Mouse (Mus musculus) kidney, postnatal 10 days (tissue): ENCODE measurements around the gene Hoxd13.
A peak's percentile ranks its signal among the peaks of the same experiment; 100 is the strongest.

Experiments
- DNase-seq: peaks from one replicate; pipeline ENCODE4 v3.0.0; 2021; ENCODE audit warnings: mixed read lengths

Gene Hoxd13

DNA sequence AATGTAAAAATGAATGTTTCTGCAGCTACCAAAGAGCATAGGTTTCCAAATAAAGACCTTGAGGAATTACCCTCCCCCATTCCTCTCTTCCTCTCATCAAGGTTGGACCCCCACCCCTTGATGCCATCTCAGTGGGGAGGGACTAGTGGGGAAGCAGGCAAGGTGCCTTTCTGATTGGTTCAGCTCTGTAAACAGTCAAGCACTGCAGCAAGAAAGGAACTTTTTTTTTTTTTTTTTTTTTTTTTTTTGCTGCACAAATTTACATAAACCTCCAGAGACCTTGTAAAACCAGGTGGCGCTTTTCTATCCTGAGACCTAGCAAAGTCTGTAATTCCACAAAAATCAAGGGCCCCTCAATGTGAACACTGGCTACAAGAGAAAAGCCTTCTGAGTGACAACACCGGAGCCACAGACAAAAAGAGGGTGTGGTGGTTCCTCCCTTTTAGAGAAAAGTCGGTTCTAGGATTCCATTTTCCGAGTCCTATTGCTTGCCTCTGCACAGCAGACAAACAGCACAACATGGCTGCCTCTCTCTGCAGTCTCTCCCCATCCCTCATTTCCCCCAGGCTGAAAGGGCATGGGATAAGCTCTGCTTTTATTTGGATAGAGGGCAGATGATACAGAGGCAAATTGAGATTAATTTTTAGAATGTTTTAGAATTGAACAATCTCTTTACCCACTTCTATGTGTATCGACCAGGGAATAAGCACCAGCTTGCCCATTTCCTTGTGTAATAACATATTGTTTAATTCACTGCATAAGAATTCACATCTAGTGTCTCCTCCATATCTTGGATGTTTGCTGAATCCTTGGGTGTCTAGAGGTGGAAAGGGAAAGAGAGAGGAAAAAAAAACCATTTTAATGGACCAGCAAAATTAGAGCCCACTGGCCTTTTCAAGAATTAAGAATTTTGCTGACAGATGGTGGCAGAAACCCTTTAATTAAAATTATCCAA lies 41.6 kb downstream of the Hoxd13 start:
- no peak for DNase-seq

DNA sequence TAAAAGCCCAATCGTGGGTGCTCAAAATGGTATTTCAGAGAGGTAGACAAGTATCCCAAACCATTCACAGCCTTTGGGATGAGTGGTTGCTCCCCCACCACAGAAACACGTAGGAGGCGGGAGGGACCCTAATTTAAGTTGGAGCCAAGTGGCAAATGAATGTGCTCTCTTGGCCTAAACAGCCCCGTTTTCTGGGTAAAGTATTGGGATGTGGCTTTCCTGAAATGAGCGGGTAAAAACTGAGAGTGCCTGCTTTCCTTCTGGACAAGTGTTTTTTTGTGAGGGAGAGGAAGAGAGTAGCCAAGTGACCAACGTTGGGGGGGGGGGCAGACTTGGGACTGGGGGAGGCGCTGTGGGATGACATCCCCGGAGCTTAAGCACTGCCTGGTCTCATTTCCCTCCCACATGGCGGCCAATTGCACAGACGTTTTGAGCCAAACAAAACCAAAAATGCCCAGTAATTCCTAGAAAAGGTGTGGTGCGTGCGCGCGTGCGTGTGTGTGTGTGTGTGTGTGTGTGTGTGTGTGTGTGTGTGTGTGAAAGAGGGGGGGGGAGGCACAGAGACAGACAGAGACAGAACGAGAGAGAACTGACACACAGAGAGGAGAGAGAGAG lies 42.9 kb downstream of the Hoxd13 start:
- DNase-seq, result peak; percentile 65

DNA sequence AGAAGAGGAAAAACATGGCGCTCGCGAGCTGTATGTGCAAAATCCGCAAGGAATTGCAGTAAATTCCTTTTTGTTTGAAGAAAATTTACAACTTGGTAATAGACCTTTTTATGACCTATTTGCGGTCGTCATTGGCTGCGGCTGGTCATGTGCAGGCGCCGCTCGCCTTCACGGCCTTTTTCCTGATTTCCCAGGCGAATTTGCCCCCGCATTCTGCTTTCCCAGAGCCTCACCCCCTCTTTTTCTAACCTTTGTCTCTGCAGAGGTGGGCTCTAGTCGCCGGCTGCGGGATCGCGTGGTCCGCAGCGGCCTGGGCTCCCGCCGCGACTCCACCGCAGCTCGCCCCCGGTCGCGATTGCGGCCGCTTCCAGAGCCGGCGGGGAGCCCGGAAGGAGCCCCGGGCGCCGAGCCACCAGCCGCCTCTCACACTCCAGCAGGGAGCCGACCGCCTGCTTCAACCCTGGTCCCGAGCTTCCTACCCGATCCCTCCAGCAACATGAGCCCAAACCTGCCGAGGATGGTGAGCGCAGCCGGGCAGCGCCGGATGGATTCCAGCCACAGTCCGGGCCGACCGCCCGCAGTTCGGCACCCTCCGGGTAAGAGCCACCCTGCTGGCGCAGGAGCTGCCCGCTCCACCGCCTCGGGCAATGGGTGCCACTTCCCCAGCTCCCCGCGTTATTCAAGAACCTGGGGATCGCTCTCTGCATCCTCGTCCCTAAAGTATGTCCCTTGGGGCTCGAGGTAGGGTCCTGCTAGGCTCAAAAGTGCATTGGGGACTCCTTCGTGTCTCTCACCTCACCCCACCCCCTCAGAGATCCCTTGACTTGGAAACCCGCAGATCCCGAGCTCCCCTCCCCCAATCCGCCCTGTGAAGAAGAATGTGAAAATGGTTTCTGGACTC lies 43.9 kb downstream of the Hoxd13 start, which contains the start of the genes Hoxd3 and Hoxd4:
Gene Hoxd3, plus strand, starts transcription at position 207 of the 901 bp plus-strand sequence.
Gene Hoxd4, plus strand, starts transcription at position 209 of the 901 bp plus-strand sequence.
- DNase-seq, result peak; percentile 83

DNA sequence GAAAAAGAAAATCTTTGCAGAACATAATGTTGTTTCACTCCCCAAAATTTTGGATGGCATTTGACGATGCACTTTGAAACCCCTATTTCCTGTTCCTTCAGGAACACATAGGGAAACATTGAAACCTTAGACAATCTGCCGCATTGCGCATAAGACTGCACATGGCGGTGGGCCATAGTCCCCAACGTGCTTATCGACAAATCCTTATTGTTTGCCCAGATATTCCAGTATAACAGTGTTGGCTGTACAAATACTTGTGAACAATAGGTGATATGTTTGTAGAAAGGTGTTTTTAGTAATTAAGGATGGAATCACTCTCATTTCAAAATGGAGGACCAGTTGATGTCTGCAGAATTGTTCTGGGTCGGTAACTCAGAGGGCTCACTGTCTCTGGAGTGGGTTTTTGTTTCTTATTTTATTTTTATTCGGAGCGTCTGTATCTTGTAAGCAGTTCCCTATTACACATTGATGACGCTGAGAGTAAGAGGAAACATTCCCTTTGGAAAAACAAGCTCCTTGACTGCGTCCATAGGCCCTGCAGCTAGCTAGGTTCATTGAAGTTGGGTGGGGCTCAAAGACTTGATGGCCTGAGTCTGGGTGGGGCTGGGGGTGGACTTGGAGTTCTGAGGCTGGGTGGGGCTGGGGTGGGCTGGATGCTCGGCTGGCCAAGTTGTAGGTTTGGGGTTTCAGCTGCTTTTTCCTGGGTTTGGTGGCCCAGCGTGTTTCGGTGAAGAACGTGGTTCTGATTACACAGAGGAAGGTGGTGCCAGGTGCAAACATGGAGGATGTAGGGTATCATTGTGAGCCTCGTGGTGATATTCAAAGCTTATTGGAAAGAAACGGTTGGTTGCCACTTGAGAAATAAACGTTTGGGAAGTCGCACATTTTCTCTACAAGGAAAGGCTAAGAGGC lies 45.4 kb downstream of the Hoxd13 start:
- DNase-seq, result peak; percentile 33

DNA sequence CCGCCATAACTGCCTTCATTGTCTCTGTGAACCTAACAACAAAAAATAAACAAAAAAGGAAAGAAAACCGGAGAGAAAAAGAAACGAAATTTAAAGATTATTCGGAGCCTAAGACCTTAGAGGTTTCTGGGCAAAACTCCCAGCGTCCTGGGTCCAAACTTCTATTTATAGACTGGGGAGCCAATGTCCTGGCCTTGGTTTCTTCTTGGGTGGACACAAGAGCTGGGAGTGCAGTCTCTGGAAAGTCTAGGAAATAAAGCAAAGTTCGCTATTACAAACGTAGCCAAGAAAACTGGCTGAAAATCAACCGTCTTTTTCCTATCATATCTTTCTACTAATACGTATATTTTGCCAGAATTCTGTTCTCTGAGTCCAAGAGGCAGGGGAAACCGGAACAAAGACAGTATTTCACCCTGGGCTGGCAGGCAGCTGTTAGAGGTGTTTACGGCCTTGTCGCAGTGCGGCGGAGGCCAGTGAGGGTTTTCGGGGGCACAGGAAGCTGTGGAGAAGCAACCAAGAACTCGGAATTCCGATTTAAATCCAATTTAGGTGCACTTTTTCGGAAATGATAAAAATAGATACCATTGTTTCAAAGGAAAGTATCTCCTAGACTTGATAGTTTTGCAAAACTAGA lies 46.2 kb downstream of the Hoxd13 start:
- peak; percentile 56 for DNase-seq

DNA sequence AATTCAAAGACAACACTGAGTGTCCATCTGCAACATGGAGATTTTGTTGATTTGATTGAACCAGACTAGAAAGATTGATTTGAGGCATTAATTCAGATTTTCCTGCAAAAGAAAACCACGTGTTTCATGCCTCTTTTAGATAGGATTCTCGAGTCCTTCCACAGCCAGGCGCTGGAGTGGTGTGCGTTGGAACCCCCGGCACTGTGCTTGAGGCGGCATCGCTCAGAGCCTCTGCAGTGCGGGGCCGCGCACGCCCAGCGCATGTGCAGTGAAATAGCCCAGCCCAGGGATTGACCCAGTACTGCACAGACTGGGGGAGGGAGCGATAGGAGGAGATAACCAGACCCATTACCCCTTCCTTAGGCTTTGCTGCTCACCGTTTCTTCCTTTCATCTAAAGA lies 46.8 kb downstream of the Hoxd13 start:
- DNase-seq, result peak; percentile 79

DNA sequence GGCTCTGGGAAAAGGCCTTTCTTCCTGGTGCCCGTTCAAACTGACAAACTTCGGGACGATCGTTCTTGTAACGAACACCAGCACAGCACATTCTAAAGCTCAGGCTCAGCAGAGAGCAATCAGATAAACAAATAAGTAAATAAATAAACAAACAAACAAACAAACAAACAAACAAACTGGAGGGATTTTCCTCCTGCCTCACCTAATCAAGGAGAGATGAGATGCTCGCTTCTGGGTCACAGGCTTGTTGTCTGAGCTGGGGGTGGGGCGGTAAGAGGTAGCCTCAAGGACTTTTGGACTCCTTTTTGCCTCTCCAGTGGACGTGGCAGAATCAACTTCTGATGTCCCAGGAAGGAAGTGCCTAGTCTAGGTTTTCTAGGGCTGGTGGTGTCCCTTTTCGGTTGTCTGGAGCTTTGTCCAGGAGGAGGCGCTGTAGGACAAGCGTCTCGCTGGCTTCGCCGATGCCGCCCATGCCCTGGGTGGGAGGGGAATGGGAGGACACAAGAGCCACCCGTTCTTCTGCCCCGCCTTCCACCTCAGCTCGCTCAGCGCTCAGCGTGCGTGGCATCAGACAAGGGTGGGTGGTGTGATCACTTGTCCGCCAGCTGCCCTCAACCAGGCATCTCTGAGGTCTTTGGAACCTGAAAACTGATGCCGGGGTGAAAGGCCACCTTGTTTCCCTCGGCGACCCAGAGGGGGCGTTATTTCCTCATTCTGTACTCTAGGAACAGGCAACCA lies 47.6 kb downstream of the Hoxd13 start:
- DNase-seq, result peak; percentile 98

DNA sequence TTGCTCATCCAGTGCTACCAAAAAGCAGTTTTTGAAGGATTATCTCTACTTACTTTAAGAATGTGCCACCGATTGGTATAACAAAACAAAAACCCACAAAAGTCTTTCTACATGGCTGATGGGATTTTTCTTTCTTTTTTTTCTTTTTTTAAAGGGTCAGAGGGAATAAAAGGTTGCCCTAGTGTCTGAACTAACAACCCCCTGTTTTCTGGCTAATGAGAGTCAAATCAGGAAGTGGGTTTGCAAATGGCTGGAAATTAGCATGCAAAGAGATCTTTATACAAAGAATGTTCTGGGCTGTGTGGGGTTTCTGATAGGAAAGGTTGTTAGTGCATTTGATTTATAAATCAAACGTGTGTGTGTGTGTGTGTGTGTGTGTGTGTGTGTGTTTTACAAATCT lies 52.3 kb downstream of the Hoxd13 start:
- no peak for DNase-seq

DNA sequence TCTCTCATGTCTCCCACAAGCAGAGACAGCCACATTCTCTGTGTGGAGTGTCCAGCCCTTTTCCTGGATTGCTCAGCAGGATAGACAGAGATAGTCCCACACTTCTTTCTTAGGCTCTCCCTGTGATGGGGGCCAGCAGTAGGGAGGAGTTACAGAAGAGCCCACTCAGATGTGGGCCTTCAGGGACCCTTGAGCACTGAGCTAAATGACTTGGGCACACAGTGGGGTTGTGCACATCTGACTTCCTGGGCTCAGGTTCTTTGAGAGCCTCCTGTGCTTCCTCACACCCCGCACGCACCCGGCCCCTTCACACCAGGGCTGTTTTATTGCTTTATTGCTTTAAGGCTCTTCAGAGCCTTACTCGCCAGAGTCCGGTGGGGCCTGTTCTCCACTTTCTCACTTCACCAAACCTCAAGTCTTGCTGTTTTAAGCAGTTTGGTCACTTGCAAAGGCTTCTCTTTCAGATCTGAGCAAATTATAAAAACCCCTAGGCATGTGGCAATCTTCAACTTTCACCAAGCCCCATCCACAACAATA lies 52.9 kb downstream of the Hoxd13 start:
- DNase-seq, result no peak
